Mouse (Mus musculus): ENCODE measurements around the gene Pan3. TPM values are rescaled to one million over a fixed set of nuclear protein-coding genes. Genes with fewer than 3 reads are reported as not detected.
"Not testable (repeated sequence)": the region's sequence is repeated elsewhere in the genome, so short reads cannot be mapped to it uniquely, and the experiment has no call there.

Gene Pan3
- polyA plus RNA-seq, 1 experiment from 2014 or later: 71.6 TPM

DNA sequence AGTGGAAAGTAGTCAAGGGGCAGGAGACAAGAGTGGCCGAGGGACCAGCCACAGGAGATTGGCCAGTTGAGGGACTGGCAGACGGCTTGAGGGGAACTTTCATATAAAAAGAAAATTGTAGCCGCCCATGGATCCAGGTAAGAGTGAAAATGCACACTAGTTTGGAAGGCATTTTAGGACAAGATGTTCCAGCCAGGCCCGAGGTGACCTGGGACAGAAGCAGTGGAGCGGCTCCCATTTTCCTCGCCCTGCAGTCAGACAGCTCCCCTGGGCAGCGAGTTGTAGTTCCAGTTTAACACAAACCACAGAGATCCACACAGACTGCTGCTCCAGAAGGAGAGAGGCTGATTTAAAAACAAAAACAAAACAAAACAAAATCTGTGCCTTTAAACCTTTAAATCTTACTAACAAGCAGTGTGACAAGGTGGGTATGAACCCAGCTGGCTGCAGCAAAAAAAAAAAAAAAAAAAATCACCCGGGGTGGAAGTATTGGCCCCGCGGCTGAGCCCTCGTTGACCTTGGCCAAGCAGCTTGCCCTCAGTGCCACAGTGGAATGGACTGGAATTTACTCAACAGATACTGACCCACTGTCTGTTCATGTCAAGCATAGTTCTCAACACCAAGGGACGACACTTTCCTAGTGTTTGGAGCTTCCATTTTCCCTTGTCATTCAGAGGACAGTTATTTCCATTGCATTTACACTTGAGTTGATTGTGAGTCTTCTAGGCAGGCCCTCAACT is 119.2 kb downstream of the Pan3 start:
- peaks cover 35% of the 10 kb centered on the region for H3K36me3 ChIP-seq (ENCODE audit: control insufficient read depth, insufficient read depth, low read length)
- H3K4me2 ChIP-seq (ENCODE audit: low read depth, low read length): no peak overlapping the region

DNA sequence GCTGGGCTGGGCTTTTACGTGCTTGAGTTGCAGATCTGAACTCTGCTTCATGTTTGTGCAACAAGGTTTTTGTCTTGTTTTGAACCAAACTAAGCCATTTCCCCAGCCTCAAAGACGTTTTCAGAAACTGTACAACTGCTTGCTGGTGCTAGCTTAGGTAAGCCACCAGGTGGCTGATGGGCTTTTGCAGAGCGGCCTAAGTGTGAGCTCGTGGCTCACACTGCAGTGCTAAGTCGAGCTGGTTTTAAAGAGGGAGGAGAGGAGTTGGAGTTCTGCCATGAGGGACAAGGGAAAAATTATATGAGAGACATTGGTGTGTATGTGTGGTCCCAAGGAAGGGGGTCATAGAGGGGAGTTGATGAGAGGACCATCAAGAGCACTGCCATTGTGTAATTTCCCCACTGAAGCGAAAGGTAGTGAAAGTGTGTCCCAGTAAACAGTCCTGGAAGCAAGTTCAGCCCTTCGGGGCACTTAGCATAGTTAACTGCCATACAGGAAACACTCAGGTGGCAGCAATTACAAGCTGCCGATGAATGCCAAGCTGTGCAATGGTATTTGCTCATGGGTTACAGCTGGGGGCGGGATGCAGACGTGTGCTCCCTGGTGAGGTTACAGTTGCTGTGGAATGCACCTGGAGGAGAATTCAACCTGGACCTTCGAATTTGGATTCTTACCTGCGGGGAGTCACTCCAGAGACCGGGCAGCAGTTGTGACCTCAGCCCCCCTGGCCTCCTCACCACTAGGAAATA is 122.1 kb downstream of the Pan3 start:
- Histone ChIP-seq H3K9ac (ENCODE audit: low read length) (no peak overlapping the region), H3K27ac (ENCODE audit: low read length) (peak overlapping the region; percentile 51), H3K27me3 (ENCODE audit: control insufficient read depth, insufficient read depth, low read depth, low read length) (no peaks in the 10 kb centered on the region), H3K4me3 (ENCODE audit: low read length) (no peak overlapping the region), H3K9me3 (ENCODE audit: control insufficient read depth, low read length) (no peaks in the 10 kb centered on the region), H3K4me2 (ENCODE audit: low read depth, low read length) (no peak overlapping the region), H3K36me3 (ENCODE audit: control insufficient read depth, insufficient read depth, low read length) (peaks cover 19% of the 10 kb centered on the region), H3K4me1 (replicated peaks; ENCODE audit: control insufficient read depth, insufficient read depth, low read length) (peaks cover 3% of the 10 kb centered on the region)
- ATAC-seq (ENCODE audit: low read depth): peak; percentile 91
- 58% methylated on average over 13 of the region's 13 CpGs for WGBS

More for the DNA sequence above, 119.2 kb downstream of the Pan3 start:
- Histone ChIP-seq H3K9me3 (ENCODE audit: control insufficient read depth, low read length) (no peaks in the 10 kb centered on the region), H3K27ac (ENCODE audit: low read length) (no peak overlapping the region), H3K4me1 (replicated peaks; ENCODE audit: control insufficient read depth, insufficient read depth, low read length) (peaks cover 3% of the 10 kb centered on the region), H3K27me3 (ENCODE audit: control insufficient read depth, insufficient read depth, low read depth, low read length) (no peaks in the 10 kb centered on the region), H3K4me3 (ENCODE audit: low read length) (no peak overlapping the region), H3K9ac (ENCODE audit: low read length) (no peak overlapping the region)
- no peak for ATAC-seq (ENCODE audit: low read depth)
- 86% methylated on average over 12 of the region's 12 CpGs for WGBS

DNA sequence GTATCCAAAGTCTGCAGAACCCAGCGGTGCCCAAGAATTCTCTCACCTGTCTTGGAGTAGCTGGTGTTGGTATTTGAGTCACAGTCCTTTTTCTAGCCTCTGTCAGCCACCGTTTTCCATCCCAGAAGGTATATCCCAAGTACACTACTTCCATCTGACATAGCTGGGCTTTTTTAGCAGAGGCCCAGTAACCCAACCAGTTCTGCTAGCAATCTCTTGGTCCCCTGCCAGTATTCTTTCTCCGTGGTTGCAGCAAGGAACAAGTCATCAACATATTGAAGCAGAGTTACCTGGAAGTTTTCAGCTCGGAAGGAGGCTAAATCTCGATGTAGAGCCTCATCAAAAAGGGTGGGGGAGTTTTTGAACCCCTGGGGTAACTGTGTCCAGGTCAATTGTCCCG is 127.7 kb downstream of the Pan3 start:
- not testable (repeated sequence) for H3K36me3 ChIP-seq (ENCODE audit: control insufficient read depth, insufficient read depth, low read length); H3K4me1 ChIP-seq (replicated peaks; ENCODE audit: control insufficient read depth, insufficient read depth, low read length); H3K27me3 ChIP-seq (ENCODE audit: control insufficient read depth, insufficient read depth, low read depth, low read length); H3K4me3 ChIP-seq (ENCODE audit: low read length); H3K9ac ChIP-seq (ENCODE audit: low read length); H3K27ac ChIP-seq (ENCODE audit: low read length); H3K4me2 ChIP-seq (ENCODE audit: low read depth, low read length); ATAC-seq (ENCODE audit: low read depth); H3K9me3 ChIP-seq (ENCODE audit: control insufficient read depth, low read length)
- WGBS: 55% methylated on average over 5 of the region's 6 CpGs

DNA sequence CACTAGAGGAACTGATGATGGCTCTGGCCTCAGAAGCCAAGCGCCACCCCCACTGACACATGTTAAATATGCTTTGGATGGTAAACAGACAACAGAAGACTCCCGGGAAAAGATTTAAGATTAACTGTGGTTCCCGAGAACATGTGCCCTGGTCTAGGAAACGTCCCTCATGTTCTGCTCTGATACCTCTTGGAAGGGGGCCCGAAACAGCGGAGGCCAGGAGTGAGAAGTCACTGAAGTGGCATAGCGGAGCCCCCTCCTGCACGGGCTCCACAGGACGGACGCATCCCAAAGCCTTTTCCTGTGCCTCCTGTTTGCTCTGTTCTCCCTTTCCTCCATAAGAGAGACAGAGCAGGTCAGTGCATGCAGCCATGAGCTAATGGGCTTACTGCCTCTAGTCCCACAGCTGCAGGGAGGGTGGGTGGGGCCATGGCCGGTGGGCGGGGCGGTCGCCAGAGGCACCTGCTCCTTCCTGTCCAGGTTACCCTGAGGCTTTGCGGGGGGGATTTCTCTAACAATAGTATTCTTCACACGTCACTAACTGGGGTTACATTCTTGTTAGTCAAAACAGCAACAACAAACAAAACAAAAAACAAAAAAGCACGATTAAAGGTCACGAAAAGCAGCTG is 133.7 kb downstream of the Pan3 start:
- H3K9me3 ChIP-seq (ENCODE audit: control insufficient read depth, low read length): no peaks in the 10 kb centered on the region
- H3K27ac ChIP-seq (ENCODE audit: low read length): no peak overlapping the region
- H3K4me2 ChIP-seq (ENCODE audit: low read depth, low read length): peak overlapping the region; percentile 53
- ATAC-seq (ENCODE audit: low read depth): peak; percentile 45; the same call in 1 of the 2 replicates
- no peak overlapping the region for H3K9ac ChIP-seq (ENCODE audit: low read length)
- no peaks in the 10 kb centered on the region for H3K27me3 ChIP-seq (ENCODE audit: control insufficient read depth, insufficient read depth, low read depth, low read length)
- WGBS: 47% methylated on average over 18 of the region's 18 CpGs
- H3K4me3 ChIP-seq (ENCODE audit: low read length): peak overlapping the region; percentile 21
- H3K36me3 ChIP-seq (ENCODE audit: control insufficient read depth, insufficient read depth, low read length): no peaks in the 10 kb centered on the region
- H3K4me1 ChIP-seq (replicated peaks; ENCODE audit: control insufficient read depth, insufficient read depth, low read length): no peaks in the 10 kb centered on the region

DNA sequence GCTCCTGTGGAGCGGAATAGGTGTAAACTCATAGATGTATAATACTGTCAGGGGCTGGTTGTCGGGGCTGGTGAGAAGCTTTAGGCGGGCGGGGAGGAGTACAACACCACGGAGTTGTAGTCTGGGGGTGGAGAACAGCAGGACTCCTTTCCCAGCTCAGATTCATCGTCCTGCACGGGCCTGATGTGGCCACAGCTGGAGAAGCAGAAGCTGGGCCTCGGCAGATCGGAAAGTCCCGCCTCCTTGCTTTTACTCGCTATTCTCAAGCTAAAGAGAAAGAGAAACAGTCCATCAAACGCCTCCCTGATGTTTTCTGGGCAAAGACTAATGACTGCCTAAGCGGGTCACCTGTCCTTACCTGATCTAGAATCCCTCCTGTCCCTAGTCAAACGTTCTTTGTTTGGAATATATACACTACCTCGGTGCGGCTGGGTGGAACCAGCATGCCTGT is 134.2 kb downstream of the Pan3 start:
- Histone ChIP-seq H3K4me3 (ENCODE audit: low read length) (peak overlapping the region; percentile 21), H3K9me3 (ENCODE audit: control insufficient read depth, low read length) (no peaks in the 10 kb centered on the region), H3K27me3 (ENCODE audit: control insufficient read depth, insufficient read depth, low read depth, low read length) (no peaks in the 10 kb centered on the region), H3K27ac (ENCODE audit: low read length) (no peak overlapping the region), H3K36me3 (ENCODE audit: control insufficient read depth, insufficient read depth, low read length) (no peaks in the 10 kb centered on the region), H3K9ac (ENCODE audit: low read length) (no peak overlapping the region), H3K4me1 (replicated peaks; ENCODE audit: control insufficient read depth, insufficient read depth, low read length) (no peaks in the 10 kb centered on the region), H3K4me2 (ENCODE audit: low read depth, low read length) (peak overlapping the region; percentile 53)
- WGBS: 22% methylated on average over 16 of the region's 16 CpGs
- no peak for ATAC-seq (ENCODE audit: low read depth)

DNA sequence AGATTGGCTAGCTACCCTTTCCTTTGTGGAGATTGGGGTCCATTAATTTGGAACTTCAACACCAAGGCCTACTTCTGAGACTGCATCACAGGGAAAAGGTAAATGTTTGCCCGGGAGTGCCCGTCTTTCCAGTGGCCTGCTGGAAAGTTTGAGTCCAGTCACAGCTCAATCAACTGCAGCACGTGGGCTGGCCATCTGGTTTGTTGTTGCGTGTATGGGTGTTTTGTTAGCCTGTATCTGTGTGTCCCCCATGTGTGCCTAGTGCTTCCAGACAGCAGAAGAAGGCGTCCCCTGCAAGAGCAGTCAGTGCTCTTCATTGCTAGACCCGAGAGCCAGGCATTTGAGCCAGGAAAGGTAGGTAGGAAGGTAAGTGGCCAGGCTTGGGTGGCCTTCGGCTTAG is 135.5 kb downstream of the Pan3 start:
- no peak overlapping the region for H3K4me3 ChIP-seq (ENCODE audit: low read length)
- H3K4me1 ChIP-seq (replicated peaks; ENCODE audit: control insufficient read depth, insufficient read depth, low read length): no peaks in the 10 kb centered on the region
- H3K9me3 ChIP-seq (ENCODE audit: control insufficient read depth, low read length): no peaks in the 10 kb centered on the region
- H3K36me3 ChIP-seq (ENCODE audit: control insufficient read depth, insufficient read depth, low read length): no peaks in the 10 kb centered on the region
- 81% methylated on average over 7 of the region's 7 CpGs for WGBS
- H3K27ac ChIP-seq (ENCODE audit: low read length): no peak overlapping the region
- no peak overlapping the region for H3K9ac ChIP-seq (ENCODE audit: low read length)
- H3K4me2 ChIP-seq (ENCODE audit: low read depth, low read length): no peak overlapping the region
- no peak for ATAC-seq (ENCODE audit: low read depth)
- no peaks in the 10 kb centered on the region for H3K27me3 ChIP-seq (ENCODE audit: control insufficient read depth, insufficient read depth, low read depth, low read length)

DNA sequence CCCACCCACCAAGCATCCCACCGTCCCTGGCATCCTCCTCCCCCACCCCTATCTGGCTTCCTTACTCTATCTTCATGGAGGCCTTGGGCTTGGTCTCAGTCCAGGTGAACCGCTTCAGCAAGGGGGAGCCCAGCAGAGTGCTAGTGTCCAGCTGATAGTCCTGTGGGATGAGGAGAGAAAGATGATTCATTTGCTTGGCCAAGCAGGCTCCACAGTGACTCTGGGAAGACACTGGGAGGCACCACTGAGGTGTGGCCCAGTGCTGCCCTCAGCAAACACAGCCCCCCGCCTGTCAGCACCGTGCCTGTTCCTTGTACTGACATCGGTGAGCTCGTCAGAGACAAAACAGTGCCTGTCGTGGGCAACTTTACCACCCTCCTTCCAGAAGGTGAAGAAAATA is 136.4 kb downstream of the Pan3 start:
- no peak overlapping the region for H3K4me3 ChIP-seq (ENCODE audit: low read length)
- H3K9me3 ChIP-seq (ENCODE audit: control insufficient read depth, low read length): no peaks in the 10 kb centered on the region
- H3K27me3 ChIP-seq (ENCODE audit: control insufficient read depth, insufficient read depth, low read depth, low read length): no peaks in the 10 kb centered on the region
- no peak overlapping the region for H3K4me2 ChIP-seq (ENCODE audit: low read depth, low read length)
- no peak for ATAC-seq (ENCODE audit: low read depth)
- no peaks in the 10 kb centered on the region for H3K4me1 ChIP-seq (replicated peaks; ENCODE audit: control insufficient read depth, insufficient read depth, low read length)
- WGBS: 47% methylated on average over 7 of the region's 7 CpGs
- no peak overlapping the region for H3K9ac ChIP-seq (ENCODE audit: low read length)
- H3K27ac ChIP-seq (ENCODE audit: low read length): no peak overlapping the region
- H3K36me3 ChIP-seq (ENCODE audit: control insufficient read depth, insufficient read depth, low read length): no peaks in the 10 kb centered on the region

DNA sequence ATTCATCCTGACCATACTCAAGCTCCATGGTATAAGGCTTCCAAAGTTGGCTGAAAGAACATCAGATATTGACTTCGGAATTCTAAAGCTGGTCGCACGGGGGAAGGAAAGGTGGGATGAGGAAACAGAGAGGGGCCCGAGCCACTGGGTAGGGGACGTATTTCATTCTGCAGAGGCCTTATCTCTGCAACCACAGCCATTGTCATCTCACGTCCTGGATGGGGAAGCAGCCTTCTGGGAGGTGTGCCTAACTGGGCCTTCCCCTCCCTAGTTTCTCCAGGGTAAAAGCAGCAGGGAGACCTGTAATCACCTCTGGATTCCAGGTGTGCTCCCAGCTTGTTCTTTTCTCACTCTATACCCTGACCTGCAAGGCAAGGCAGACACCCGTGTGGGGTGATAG is 142.7 kb downstream of the Pan3 start:
- Histone ChIP-seq H3K4me1 (replicated peaks; ENCODE audit: control insufficient read depth, insufficient read depth, low read length) (no peaks in the 10 kb centered on the region), H3K27ac (ENCODE audit: low read length) (no peak overlapping the region), H3K4me2 (ENCODE audit: low read depth, low read length) (no peak overlapping the region), H3K9ac (ENCODE audit: low read length) (no peak overlapping the region), H3K36me3 (ENCODE audit: control insufficient read depth, insufficient read depth, low read length) (no peaks in the 10 kb centered on the region), H3K4me3 (ENCODE audit: low read length) (no peak overlapping the region), H3K27me3 (ENCODE audit: control insufficient read depth, insufficient read depth, low read depth, low read length) (no peaks in the 10 kb centered on the region), H3K9me3 (ENCODE audit: control insufficient read depth, low read length) (no peaks in the 10 kb centered on the region)
- ATAC-seq (ENCODE audit: low read depth): no peak
- WGBS: 69% methylated on average over 7 of the region's 7 CpGs

DNA sequence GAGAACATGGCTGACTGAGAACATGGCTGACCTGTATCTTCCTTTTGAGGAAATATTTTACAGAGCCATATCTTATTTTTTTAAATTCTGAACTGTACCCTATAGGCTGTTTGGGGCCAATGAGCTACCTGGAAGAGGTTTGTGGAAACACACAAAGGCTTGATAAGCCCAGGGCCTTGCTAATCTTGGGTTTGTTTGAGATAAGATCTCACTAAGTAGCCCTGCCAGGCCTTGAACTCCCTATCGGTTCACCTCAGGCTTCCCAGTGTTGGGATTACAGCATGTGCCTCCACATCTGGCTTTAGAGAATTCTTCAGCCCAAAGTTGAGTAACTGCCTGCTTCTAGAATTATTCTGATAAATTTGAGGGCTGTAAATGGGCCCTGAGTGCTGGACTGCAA is 143.6 kb downstream of the Pan3 start:
- Histone ChIP-seq H3K4me3 (ENCODE audit: low read length) (no peak overlapping the region), H3K9ac (ENCODE audit: low read length) (no peak overlapping the region), H3K27ac (ENCODE audit: low read length) (no peak overlapping the region), H3K4me1 (replicated peaks; ENCODE audit: control insufficient read depth, insufficient read depth, low read length) (no peaks in the 10 kb centered on the region), H3K36me3 (ENCODE audit: control insufficient read depth, insufficient read depth, low read length) (no peaks in the 10 kb centered on the region), H3K4me2 (ENCODE audit: low read depth, low read length) (no peak overlapping the region), H3K27me3 (ENCODE audit: control insufficient read depth, insufficient read depth, low read depth, low read length) (no peaks in the 10 kb centered on the region), H3K9me3 (ENCODE audit: control insufficient read depth, low read length) (no peaks in the 10 kb centered on the region)
- WGBS: 52% methylated on average over 1 of the region's 1 CpGs
- no peak for ATAC-seq (ENCODE audit: low read depth)
